Mouse (Mus musculus) T-helper 1 cell (primary cell): ENCODE data around the gene Tmbim4.
"Not testable (repeated sequence)": the region's sequence is repeated elsewhere in the genome, so short reads cannot be mapped to it uniquely, and the experiment has no call there.

Experiments
- in situ Hi-C: fragments of 300-600 bp; cut with MboI, MseI; formaldehyde crosslinking; loops from one replicate; pipeline ENCODE4 v1.15.1; 2025; ENCODE audit warnings: high pct_unique_total_duplicates

Tmbim4 gene

DNA sequence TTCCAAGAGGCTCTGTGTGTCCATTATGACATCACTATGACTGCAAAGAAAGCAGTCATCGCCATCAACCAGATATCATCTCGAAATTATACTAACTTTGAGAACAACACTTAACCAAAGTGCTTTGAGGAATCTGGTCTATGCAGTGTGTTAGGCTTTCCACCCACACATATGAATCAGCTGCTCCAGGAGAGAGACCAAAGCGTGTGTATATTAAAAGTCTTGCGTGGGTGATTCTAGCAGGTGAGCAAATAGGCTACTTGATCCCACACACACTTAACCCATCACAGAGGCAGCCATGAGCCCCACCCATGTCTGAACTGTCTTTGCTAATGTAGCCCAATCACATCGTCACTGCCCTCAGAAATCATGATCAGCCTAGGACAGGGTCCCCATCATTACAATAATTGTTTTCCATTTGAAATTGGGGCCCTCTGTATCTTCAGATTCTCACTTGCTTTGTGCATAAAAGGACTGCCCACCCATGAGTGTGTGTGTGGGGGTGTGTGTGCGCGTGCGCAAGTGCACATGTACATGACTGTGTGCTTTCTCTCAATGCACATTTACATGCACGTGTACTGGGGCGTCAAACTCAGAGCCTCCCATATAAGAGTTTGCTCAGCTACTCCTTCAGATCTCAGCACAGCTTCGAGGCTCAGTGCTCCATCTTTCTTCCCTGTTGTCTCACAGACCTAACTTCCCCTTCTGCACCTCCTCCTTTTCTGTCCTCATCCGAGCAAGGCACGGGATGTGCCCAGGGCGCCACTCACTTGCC, 4.1 kb upstream of the Tmbim4 start:
- in situ Hi-C loops, result no loop called here

DNA sequence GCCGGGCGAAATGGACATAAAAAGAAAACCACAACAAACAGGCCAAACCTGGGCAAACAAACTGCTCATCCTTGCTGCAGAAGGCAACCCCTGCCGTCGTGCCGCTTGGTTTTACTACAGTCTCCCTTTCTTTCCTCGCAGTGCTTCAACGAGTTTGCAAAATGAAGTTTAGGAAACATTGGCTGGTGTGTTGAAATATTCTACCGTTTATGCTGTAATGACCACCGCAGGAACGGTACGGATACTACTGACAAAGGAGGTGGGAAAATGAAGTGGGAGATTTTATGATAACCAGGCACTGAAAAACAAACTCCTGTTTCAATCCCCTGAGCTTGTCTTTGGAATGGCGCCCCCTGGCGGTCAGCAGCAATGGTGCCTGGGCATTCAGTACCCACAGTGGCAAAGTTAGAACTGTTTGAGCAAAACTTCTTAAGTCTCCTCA, 592 bp downstream of the Tmbim4 start, which contains the start of gene Irak3:
Gene Irak3, minus strand, starts transcription at position 170 of the 442 bp plus-strand sequence.
- in situ Hi-C loops, result no loop called here

DNA sequence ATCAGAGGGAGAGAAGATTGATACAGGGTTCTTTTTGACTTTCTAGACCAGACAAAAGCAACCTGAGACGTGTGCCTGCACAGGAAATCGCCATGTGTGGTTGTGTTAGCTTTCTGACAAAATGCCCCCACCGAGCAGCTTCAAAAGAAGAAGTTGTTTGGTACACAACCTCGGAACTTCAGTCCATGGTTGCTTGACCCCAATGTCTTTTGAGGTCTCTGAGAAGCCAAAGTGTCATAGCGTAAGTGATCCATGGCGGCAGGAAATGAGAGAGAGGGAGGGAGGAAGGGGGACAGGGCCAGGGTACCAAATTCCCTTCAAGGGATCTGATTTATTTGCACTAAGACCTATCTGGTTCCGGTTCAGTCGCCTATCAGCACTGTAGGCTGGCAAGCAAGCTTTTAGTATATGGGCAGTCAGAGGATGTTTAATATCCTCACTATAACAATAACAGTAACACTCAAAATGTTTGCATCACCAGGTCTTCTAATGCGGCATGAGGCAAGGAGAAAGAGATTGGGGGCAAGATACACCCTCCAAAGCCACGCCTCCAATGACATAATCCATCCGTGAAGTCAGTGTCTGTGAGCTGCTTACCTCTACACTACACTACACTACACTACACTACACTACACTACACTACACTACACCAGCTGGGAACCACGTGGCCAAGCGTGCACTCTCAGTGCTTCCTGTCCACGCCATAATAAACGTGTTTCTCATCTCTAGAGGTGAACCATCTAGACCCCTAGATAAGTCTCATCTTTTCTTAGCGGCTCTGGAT, 1.3 kb downstream of the Tmbim4 start:
- in situ Hi-C loops, result no loop called here

DNA sequence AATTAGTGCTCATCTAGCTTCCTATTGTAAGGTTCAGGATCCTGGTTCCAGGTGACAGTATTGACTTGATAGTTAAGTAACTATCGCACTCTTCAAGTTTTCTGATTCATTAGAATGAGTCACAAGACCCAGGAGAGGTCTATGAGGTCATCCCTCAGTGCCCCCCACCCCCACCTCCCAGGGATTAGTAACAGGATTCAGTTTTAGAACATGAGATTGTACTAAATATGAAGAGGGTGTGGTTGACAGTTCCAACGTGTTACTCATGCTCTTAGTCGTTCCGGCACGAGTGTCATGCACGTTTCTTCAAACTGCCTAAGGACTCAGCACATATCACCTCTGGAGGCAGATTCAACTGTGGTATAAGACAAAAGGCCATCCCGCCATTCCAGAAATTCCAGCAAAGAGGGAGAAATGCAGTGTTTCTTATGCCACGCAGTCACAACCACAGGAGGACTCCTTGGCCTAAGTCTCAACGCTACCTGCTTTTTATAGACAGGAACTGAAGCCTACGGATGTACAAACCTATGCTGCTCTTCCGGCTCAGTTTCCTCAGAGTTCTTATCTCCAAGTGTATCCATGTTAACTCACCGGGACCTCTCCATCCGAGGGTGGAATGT, 3.3 kb downstream of the Tmbim4 start:
- in situ Hi-C loops, result no loop called here

DNA sequence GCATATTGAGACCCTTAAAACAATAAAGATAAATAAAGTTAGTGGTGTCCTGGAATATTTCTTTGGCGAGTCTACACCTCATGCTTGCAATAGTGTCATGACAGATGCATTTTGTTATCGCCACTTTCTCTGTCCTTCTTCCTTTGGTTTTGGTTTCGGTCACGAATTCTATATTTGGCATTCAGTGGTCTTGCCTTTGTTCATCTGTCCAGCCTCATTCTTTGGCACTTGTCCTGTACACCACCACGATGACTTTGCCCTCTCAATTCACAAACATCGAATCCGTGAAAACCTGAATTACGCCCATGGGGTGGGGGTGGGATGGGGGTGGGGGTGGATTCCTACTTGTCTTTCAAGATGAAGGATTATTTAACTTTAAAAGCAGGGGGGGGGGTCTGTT, 6.6 kb downstream of the Tmbim4 start:
- in situ Hi-C loops, result no loop called here

DNA sequence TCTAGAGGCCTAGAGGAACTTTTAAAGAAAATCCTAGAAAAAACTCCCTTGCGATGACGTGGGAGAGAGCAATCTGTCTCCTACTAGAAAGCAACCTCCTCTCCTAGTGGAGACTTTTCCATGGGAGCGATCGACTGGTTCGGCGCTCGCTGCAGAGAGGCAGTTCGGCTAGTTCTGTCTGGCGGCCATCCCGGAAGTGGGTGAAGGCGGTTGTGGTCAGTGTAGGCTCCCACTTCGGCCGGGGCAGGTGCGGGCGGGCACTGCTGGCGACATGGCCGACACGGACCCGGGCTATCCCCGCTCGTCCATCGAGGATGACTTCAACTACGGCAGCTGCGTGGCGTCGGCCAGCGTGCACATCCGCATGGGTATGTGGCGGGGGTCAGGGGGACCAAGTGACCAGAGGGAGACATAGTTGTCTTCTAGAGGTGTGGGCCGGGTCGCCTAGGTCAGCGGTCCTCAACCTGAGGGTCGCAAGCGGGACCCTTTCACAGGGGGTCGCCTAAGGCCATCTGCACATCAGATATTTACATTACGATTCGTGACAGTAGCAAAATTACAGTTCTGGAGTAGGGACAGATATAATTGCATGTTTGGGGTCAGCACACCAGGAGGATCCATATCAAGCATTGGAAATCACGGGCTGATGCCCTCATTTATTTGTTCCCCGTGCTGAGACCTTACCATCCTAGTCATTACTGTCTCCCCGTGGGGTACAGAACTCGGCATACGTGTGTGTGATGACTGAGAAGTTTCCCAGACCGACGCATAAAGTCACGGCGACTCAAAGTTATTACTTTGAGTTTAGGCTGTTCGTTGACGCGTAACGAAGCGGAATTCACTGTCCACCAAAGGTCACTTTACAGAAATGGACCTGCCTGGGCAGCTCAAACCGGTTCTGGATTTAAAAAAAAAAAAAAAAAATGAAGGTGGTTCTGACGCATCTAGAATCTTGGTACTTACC, 7.5 kb downstream of the Tmbim4 start:
- in situ Hi-C loops, result no loop called here

DNA sequence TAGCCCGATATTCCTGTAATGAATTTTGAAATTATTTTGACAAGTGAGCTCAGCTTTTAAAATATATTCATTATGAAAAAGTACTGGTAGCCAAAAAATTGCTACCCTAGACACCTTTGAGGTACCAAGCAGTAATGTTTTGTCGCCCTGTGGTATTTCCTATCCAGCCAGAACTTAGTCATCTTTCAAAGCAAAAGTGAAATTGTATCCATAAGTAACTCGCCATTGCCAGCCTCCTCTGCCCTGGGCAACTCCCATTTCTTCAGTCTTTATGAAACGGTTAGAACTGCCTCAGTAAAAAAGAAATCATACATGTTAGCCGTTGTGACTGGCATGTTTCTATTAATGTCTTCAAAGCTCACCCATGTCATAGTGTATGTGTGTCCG, 8.1 kb downstream of the Tmbim4 start:
- in situ Hi-C loops, result no loop called here

DNA sequence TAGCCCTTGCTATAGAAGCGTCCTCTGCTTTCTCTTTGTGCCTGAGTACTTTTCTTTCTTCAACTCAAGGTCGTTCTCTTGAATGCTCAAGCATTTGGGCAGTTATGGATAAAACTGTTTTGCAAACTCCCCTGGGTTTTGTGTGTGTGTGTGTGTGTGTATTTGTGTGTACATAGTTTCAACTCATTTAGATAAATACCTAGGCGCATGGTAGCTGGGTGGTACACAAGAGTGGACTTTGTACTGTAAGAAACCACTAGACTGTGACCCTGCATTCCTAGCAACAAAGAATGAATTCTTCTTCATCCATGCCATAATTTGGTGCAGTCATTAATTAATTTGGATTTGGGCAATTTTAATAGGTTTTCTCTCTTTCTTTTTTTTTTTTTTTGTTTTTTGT, 8.7 kb downstream of the Tmbim4 start:
- in situ Hi-C loops, result no loop called here

DNA sequence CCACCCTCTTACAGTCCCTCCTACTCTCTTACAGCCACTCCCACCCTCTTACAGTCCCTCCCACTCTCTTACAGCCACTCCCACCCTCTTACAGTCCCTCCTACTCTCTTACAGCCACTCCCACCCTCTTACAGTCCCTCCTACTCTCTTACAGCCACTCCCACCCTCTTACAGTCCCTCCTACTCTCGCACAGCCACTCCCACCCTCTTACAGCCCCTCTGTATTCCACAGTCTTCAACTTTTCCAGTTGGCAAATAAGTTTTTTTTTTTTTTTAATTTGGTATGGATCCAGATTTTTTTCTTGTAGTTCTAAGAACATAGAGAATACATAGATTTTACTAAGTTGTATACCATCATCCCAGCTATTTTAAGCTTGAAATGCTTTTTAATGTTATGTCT, 15.7 kb downstream of the Tmbim4 start:
- in situ Hi-C loops, result not testable (repeated sequence)

DNA sequence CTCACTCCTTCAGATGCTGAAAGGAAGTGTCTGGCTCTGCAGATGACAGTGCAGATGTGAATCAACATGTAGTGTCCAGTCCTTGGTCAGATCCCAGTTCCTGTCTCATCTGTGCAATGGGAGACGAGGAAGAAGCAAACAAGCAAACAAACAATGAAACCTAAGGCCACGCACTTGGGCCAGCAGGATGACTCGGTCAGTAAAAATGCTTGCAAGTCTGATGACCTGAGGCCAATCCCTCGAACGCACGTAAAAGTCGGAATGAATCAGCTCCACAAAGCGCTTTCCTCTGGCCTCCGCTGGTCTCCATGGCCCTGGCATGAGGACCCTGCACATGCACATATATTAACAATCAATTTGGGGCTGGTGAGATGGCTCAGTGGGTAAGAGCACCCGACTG, 17.6 kb downstream of the Tmbim4 start:
- in situ Hi-C loops, result no loop called here

DNA sequence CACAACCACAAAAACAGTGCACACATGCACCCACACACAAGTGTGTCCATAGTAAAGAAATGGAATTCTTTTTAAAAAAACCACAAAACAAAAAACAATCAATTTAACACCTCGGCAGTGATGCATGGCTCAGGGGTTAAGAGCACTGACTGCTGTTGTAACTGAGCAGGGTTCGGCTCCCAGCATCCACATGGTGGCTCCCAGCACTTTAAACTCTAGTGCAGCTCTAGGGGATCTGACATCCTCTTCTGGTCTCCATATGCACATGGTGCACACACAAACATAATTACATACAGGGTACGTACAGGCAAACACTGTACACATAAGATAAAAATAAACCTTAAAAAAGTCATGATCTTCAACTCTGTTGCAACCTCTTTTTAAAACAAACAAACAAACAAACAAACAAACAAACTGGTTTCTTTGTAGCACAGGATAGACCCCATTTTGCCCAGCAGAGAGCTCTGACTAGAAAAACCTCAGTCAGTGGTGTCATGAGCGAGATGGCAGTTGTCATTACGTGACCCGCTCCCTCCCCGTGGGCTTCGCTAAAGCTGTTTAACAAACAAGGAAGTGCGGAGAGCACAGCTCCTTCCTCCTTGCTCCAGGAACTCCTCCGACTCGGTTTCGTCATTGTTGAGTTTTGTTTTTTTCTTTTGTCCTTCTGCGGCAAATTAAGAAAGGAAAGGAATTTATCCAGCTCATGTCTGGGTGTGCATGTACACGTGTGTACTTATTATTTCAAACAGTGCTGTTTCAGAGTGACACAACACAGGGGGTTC, 18.4 kb downstream of the Tmbim4 start:
- in situ Hi-C loops, result no loop called here

DNA sequence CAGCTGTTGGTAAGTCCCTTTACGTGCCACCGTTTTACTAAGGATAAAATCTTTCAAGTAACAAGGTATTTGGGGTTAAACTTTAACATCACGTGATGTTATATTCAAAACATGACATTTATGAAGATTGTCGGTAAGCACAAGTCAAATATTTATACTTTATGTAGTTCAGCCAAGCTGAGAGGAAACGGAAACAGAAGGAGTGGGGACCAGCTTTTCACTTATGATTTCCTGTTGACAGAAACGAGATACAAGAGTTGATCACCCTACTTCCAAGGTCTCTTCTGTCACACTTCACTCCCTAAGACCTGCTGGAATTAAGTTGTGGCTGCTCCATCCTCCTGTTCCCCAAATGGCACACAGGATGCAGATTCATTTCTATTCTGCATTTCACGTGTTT, 19.4 kb downstream of the Tmbim4 start:
- in situ Hi-C loops, result no loop called here

DNA sequence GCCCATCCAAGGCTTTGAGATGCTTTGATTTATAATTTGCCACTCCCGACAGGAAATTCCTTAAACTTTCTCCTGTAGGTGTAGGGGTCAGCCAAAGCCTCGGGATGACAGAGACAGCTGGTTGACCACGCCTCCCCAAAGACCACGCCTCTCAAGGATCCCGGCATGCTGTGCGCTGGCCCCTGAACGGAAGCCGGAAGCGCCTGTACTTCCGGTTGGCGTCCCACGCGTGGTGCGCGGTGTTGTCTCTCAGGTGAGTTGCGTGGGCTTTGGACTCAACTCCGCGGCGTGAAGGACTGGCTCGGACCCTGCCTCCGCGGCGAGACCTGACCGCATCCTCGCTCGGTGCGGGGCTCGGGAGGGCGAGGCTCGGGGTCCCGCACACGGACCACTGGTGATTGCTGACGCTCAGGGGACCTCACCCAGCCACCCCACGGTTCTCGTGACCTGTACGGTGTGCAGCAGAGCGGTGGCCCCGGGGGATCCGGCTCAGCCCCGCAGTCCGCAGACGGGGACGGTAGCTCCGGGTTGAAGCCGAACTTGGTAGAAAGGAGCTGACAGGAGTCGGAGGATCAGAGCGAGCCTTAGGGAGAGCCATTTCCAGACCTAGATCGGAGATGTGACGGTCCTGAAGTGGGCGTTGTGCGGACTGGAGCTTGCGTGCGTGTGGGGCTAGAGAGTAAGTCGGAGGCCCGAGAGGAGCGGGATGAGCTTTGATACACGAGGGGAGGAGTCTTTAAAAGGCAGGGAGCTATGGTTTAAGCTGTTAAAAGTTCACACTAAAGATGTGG, 25.7 kb downstream of the Tmbim4 start, which contains the start of gene Llph:
Gene Llph, plus strand, starts transcription at position 200 of the 791 bp plus-strand sequence.
- in situ Hi-C loops, result no loop called here

DNA sequence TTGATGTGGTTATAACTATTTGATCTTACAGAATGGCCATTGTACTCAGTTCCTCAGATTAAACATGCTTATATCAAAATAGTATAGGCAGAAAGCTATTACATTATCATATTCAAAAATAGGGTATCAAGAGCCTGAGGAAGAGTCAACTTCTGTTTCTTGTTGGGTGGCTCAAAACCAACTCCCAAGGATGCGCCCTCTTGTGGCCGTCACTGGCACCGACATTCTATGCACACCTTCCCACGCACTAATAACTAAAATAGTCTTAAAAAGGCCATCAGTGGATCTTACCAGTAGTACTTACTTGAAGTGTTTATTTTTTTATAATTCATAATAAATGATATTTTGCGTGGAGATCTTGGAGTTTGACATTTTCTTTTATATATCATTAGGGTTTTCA, 30.3 kb downstream of the Tmbim4 start:
- in situ Hi-C loops, result no loop called here

DNA sequence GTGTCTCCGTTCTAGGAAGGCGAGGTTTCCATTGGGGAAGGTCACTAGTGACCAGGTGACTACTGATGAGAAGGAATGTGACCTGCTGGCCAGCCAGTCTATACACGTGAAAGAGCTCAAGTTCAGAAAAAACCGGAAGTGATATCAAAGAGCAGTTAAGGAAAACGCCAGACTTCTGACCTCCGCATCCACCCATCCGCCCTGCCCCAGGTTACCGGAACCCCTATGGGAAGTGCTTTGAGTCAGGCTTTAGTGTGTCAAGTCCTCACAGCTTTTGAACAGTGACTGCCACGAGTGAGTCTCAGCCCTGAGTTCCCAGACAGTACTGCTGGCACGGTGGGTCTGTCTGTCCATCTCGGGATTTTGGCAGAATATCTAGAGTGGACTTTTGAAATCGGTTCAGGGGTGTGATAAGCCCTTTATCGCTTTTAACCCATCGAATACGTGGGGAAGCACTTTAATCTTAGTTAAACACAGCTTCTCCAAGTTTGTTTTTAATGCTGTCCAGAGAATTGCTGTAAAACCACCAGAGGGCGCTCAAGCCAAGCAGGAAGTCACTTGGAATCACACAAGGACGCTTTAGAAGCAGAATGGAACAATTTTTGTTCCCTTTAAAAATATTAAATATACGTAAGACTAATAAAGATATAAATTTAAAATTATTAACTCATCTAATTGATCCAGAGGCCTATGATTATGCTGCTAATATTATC, 32.4 kb downstream of the Tmbim4 start:
- in situ Hi-C loops, result no loop called here

DNA sequence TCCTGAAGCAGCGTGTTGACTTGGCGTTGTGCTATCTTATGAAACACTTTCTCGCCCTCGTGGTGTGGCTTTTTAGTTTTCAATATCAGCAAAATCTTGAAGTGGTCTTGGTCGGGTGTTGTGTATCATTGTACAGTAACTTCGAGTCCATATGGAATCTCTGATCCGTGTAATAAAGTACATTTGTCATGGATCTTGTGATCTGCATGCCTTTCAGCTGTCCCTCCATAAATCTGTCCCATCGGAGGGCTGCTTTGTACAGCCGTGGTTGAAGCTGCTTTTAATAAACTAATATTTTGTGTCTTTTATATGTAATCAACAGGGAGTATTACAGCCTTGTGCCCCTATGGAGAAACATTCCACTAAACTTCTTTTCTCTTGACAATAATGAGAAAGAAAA, 35.5 kb downstream of the Tmbim4 start:
- in situ Hi-C loops, result no loop called here

DNA sequence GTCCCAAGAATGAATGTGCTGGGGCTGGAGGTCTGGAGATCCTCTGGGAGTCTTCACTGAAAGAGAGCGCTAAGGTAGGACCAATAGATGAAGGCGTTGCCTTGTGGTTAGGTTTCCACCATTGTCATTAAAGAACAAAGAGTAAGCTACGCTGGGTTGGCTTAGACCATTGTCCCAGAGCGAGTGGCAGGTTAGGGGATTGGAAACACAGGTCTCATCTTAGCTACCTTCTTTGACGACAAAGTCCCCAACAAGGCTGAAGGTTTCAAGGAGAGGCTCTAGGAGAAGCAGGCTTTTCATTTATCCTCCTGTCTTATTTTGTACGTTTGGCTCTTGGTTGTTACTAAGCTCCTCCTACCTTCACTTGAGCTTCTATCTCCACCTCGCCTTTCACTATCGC, 36.9 kb downstream of the Tmbim4 start:
- in situ Hi-C loops, result no loop called here

DNA sequence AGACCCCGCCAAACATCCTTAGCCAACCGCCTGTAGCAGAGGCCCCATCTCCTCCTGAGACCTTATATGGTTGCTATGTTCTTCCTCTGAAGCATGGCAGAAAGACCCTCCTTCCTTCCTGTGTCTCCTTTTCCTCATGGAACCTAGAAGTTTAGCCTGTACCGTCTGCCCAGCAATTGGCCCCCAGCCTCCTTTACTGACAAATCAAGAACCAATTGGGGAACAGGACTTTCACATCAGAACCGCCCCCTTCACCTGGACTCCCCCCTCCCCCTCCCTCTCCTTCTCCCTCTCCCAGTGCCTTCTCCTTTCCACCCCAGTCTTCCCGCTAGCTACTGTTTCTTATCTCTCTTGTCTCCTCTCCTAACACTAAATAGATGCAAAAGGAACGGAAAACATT, 38.1 kb downstream of the Tmbim4 start:
- in situ Hi-C loops, result no loop called here

DNA sequence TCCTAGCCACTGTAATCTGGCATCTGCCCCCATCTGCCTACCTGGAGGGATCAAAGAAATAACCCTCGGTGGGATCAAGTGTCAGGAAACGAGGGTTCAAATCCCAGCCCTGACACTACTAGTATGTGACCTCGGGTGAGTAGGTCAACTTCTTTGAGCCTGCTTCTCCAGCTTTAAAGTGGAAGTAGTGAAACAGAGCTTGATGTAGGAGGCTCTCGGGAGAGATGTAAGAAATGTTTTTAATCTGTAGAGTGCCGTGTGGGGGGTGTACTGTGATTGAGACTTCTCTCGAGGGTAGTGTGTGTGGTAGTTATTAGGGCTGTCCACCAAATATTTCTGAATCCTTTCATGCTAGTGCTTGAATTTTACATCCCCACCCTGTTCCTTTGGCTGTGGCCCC, 41.0 kb downstream of the Tmbim4 start:
- in situ Hi-C loops, result no loop called here
